Mouse (Mus musculus) lung, postnatal 36 days (tissue): Measurements from ENCODE around the gene Gprasp1.
"Not testable (repeated sequence)": the region's sequence is repeated elsewhere in the genome, so short reads cannot be mapped to it uniquely, and the experiment has no call there.

Experiments
- DNase-seq: peaks from one replicate; pipeline ENCODE4 v3.0.0; 2022; ENCODE audit warnings: mixed read lengths

The Gprasp1 gene

GRCm38 (mm10) chrX:135838521-135839360 is 96.2 kb downstream of the Gprasp1 start, which contains the start of gene Gprasp2:
Gene Gprasp2, plus strand, starts transcription at chrX:135839034.
- DNase-seq: not testable (repeated sequence)

- peak; percentile 44 for DNase-seq
These were observed 97.2 kb downstream of the Gprasp1 start for GRCm38 (mm10) chrX:135839397-135840391.
